Mouse (Mus musculus): ENCODE measurements around the gene Pank4.
A peak's percentile ranks its signal among the peaks of the same experiment; 100 is the strongest.

The Pank4 gene

DNA sequence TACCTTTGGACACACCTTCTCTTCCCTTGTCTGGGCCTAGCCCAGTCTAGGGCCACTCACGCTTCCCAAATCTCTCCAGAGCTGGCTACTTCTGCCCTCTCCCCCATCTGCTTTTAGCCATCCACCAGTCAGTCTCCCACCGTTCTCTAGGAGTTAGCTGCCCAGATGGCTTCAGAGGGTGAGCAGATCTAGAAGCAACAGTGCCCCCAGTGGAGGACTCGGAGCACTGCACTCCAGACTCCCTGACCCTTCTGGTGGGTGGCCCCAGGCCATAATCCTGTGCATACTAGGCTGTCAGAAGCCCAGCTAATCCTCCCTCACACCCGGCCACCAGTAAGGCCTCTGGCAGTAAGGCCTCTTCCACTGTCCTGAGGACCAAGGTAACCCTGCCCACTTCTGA, 48.9 kb downstream of the Pank4 start:
- DNase-seq (ENCODE audit: low spot score in 2 of 2): peak; percentile 53 to 85

DNA sequence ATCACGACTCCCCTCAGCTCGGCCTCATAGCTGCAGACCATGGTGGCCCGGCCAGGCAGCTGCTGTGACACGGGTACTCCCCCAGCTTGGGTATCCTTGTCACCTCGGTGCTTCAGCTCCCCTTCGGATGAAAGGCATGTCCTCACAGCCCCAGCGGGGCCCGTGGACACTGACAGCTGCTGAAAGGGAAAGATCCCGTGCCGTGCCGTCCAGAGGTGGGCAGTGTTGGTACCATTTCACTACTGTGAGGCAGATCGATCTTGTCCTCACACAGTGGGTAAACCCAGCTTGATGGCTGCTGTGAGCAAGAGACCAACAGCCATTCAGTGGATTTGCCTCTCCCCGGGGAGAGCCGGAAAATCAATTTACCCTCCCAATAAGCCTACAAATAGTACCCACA, 50.3 kb downstream of the Pank4 start:
- DNase-seq (ENCODE audit: low spot score in 2 of 2): no peak

DNA sequence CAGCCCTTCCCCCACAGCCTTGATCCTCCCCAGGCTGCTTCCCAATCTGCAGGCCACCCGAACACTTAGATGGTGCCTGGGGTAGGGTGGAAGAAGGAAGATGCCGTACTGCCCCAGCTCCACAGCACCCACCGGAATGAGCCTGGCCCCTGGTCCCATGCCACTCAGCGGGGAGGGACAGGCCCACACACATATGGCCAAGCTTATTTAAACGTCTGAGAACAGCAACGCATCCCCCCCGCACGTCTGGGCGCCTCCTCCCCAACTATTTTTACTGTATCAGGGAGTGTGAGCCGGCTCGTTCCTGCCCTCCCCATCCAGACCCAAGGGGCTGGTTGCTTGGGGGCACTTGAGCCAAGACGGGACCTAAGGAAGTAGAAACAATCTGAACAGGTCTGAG, 50.9 kb downstream of the Pank4 start:
- no peak for DNase-seq (ENCODE audit: low spot score in 2 of 2)

DNA sequence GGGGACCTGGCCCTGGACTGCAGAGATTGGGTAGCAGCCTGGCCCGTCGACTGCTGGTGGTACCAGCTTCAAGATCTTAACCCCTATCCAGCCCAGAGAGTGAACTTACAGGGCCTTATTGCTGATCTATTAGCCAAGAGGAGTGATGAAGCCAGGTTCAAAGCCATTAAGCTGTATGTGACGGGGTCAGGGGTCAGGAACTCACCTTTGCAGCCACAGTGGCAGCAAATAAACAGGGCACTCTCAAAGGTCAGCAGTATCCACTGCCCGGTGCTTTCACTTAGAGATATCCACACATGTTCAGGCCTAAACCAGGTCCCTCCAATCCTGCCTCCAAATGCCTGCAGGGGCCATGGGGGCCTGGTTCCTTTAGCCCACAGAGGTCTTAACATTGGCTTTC, 51.6 kb downstream of the Pank4 start:
- DNase-seq (ENCODE audit: low spot score in 2 of 2): no peak

DNA sequence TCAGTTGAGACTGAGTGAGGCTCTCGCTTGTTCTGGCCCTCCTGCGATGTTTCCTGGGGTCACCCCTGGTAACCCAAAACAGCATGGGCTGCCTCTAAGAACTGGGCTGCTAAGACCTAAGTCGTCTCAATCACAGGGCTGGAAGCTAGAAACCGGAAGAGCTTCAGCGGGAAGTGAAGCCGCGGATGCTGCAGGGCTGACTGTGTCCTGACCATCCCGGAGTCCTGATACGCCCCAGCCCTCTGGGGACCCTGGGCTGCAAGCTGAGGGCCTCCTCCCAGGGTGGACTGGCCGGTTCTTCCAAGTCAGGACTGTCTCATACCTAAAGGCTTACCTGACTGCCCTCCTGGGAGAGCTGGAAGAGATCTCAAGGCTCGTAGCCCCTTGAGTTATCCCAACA, 52.9 kb downstream of the Pank4 start:
- DNase-seq (ENCODE audit: low spot score in 2 of 2): no peak

DNA sequence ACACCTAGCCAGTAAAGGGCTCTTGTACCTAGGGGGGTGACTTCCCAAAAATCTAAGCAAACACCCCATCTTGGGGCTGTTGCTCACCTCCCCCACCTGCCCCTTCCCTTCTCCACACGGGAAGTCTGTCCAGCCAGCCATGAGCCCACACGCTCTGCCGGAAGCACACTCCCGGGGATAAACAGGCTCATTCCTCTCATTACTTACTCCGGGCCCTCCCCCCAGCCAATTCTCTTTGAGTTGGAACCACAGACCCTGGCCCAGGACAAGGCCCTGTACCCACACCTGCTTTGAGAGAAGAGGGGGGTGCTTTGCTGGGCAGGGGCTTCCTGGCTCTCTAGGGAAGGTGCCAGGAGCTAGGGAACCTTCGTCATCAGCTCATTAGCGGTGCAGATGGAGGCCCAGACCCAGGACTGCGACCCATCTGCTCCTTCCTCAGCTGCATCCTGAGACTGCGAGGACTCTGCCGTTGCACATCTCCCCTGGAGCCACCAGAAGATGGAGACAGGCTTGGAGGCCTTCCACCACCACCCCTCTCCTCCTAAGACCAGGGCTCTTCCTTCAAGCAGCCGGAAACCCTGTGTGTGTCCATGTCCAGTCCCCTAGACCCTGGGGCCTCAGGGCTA, 53.4 kb downstream of the Pank4 start:
- DNase-seq (ENCODE audit: low spot score in 2 of 2): no peak

DNA sequence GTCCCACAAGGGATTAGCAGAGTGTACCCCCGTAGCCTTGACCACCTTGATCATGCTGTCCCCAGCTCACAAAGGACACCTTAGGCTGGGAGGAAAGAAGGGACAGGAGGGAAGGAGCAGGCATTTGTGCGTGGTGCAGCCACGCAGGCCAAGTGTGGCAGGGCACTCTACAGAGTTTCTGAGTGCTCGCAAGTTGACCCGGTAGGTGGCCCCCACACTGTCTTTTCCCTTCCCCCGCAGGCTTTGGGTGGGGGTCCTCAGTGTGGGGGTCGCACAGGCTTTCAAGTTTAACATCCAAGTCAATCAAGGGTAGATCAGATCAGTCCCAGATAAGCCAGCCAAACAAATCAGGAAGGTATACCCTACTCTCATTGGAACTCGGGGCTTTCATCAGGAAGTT, 54.1 kb downstream of the Pank4 start:
- DNase-seq (ENCODE audit: low spot score in 2 of 2): no peak

DNA sequence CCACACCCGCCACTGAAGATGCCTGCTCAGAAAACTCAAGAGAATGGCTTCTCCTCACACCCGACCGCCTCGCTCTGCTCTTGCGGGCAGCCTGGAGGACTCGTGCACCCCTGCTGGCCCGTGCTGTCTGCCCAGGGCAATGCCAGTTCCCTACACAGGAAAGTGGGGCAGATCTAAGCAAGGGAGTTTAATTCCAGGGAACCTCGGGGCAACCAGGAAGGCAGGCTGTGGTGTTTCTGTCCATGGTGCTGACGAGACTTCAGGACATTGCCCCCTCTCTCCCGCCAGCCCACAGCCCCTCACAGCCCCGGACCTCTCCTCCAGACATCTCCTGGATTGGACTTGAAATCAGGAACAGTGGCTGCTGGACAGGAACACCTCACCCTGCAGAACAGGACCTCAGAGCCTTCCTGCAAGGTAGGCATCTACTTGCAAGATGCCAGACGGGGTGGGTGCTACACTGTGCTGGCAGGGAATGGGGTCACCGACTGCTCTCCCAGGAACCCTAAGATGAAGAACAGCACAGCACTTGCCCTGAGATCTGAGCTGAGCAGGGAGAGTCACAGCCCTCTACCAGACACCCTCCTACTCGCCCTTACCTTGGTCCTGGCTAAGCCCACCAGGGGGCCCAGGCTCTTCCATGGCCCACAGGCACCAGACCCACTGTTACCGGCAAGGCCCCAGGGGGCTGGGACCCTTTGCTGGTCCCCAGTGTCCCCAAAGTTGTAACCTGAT, 54.8 kb downstream of the Pank4 start:
- no peak for DNase-seq (ENCODE audit: low spot score in 2 of 2)

DNA sequence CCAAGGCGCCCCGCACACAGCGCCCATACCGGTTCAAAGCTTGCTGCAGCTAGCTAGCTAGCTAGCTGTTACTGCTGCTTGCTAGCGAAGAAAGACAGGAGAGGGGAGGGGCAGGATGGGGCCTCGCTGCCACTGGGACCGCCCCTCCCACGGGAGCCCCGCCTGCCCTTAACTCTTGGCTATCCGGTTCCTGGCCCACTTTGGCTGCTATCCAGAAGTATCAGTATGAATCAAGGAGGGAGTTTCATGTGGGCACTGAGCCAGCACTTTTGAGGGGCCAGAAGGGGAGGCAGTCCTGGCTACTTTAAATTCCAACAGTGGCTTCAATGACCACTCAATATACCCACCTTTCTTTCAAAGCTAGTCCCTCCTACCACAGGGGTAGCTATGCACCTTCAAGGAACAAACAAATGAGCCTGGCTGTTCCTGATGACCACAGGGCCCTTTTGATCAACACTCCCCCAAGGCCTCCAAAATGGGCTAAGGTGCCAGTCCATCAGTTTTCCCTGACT, 55.5 kb downstream of the Pank4 start:
- DNase-seq (ENCODE audit: low spot score in 2 of 2): no peak

DNA sequence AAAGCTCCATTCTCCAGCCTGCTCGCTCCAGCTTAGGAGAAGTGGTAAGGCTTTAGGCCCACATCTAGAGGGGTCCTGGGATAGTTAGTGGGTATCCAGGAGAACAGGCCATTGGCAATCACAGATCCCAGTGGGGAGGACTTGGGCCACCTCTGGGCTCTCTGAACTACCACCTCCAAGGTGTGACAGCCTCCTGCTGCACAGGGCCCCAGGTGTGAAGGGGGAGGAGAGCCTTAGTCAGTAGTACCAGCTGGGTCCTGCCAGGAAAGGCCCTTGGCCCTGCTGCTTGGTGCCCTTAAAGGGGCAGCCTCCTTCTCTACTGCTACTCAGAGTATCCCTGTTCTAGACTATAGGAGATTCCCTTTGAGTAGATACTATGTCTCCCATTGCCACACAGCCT, 56.2 kb downstream of the Pank4 start:
- DNase-seq (ENCODE audit: low spot score in 2 of 2): no peak

DNA sequence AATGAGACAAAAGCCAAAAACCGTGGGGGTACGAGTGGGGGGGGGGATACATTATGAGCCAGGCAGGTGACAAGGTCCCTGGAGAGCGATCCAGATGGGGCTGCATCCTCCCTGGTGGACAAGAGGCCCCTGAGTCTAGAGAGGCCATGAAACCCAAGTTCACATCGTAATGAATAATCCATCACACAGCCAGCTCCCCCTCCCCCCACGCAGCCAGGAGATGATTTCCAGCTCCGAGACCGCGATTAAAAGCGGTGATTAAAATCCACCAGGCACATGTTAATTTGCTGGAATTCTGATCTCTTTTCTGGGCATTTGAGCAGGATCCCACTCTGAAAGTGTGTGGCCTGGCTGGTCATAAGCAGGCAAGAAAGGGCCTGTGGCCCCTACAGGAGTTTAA, 56.9 kb downstream of the Pank4 start:
- DNase-seq (ENCODE audit: low spot score in 2 of 2): no peak

DNA sequence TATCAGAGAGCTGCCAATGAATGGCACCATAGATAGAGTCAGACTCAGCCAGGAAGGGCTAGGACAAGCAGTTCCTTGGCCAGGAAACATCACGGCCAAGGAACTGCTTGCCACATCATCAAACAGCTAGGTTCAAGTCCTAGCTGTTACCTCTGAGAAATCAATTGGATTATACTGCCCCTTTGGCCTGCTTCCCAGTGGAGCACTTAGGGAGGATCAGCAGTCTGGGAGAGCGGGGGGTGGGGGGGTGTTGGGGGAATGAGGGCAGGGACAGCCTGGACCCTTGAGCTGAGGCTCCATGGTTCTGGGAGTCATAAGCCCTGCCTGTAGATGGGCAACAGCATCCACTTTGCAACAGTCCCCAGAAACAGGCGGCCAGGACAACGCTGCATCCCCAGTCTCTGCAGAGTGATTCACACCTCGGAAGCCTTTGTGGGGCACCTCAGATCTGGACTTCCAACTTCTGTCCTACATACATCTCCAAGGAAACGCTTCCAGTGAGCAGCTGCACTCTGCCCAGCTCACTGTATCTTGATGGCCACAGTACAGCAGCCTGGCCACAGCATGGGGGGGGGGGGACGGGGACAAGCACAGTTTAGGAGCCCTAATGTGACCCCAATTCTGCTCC, 58.4 kb downstream of the Pank4 start:
- DNase-seq (ENCODE audit: low spot score in 2 of 2): no peak

DNA sequence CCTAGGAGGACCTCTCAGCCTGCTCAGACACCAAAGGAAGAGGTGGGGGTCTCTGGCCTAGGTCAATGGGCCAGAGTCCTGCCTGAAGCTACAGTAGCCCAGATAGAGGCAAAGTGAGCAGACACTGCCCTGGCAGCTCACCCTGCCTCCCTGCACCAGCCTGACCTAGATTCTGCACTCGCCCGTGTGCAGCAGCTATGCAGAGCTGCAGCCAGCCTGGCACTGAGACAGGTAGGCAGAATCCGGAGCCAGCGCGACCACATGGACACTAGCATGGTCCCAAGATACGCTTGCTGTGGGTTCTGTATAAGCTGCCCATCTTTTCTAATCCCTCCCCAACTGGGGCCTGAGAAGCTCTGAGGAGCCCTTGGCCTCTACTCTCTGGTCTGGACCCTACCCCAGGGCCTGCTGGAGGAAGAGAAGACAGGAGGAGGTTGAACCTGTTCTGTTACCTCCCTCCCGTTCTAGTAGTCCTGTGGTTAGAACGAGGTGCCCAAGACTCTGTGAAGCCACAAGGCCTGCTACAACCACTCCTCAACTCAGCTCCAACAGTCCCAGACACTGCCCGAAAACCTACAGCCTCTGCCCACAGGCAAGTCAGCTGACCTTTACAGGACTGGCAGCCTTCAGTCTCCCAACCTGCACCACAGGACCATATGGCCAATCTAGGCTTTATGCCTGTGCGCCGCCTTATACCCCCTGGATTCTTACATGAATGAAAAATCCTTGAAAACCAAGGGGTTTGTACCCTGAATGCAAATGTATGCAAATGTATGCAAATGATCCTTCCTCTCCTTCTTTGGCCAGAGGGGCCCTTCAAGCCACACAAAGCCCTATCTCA, 60.5 kb downstream of the Pank4 start:
- DNase-seq (ENCODE audit: low spot score in 2 of 2): no peak

All from spleen, postnatal 4 days (tissue).